Mouse (Mus musculus): ENCODE results near the gene Coa7. TPM values are rescaled to one million over a fixed set of nuclear protein-coding genes. Genes with fewer than 3 reads are reported as not detected.
"Not testable (repeated sequence)": the region's sequence is repeated elsewhere in the genome, so short reads cannot be mapped to it uniquely, and the experiment has no call there.

The Coa7 gene
- polyA plus RNA-seq, 1 experiment from 2014 or later: 56.7 TPM

- ATAC-seq: peak; percentile 78
Measured at GRCm38 (mm10) chr4:108350819-108351218, 22.9 kb downstream of the Coa7 start.

GRCm38 (mm10) chr4:108353591-108353990, 25.7 kb downstream of the Coa7 start:
- not testable (repeated sequence) for H3K27ac ChIP-seq (ENCODE audit: low read length); H3K36me3 ChIP-seq (ENCODE audit: control insufficient read depth, insufficient read depth); H3K4me3 ChIP-seq (replicated peaks; ENCODE audit: low read length); ATAC-seq; H3K9me3 ChIP-seq (ENCODE audit: control insufficient read depth, low read length); H3K27me3 ChIP-seq (replicated peaks; ENCODE audit: control insufficient read depth, insufficient read depth, low read length); H3K9ac ChIP-seq (replicated peaks; ENCODE audit: low read depth, low read length); H3K4me2 ChIP-seq (ENCODE audit: low read length)
- H3K4me1 ChIP-seq (replicated peaks; ENCODE audit: control insufficient read depth, insufficient read depth, low read length): peaks cover 16% of the 10 kb centered on the region

More at GRCm38 (mm10) chr4:108350819-108351218, 22.9 kb downstream of the Coa7 start:
- H3K4me1 ChIP-seq (replicated peaks; ENCODE audit: control insufficient read depth, insufficient read depth, low read length): peaks cover 16% of the 10 kb centered on the region
- no peak overlapping the region for H3K4me3 ChIP-seq (replicated peaks; ENCODE audit: low read length)
- 0 out of 2 replicates have a peak overlapping the region, but pooled peaks have one; percentile 22 for H3K9ac ChIP-seq (replicated peaks; ENCODE audit: low read depth, low read length)
- 2% methylated on average over 8 of the region's 8 CpGs for WGBS
- 0 out of 2 replicates have a peak overlapping the region, but pooled peaks have one; percentile 10 for H3K27ac ChIP-seq (ENCODE audit: low read length)
- no peaks in the 10 kb centered on the region for H3K27me3 ChIP-seq (replicated peaks; ENCODE audit: control insufficient read depth, insufficient read depth, low read length)
- H3K9me3 ChIP-seq (ENCODE audit: control insufficient read depth, low read length): no peaks in the 10 kb centered on the region
- H3K4me2 ChIP-seq (ENCODE audit: low read length): 0 out of 2 replicates have a peak overlapping the region, but pooled peaks have one; percentile 13
- H3K36me3 ChIP-seq (ENCODE audit: control insufficient read depth, insufficient read depth): no peaks in the 10 kb centered on the region

GRCm38 (mm10) chr4:108357458-108357857, 29.5 kb downstream of the Coa7 start:
- ATAC-seq: no peak

GRCm38 (mm10) chr4:108358498-108358897, 30.6 kb downstream of the Coa7 start:
- WGBS: 22% methylated on average over 4 of the region's 4 CpGs
- no peaks in the 10 kb centered on the region for H3K9me3 ChIP-seq (ENCODE audit: control insufficient read depth, low read length)
- H3K36me3 ChIP-seq (ENCODE audit: control insufficient read depth, insufficient read depth): no peaks in the 10 kb centered on the region
- ATAC-seq: no peak
- peaks cover 37% of the 10 kb centered on the region for H3K4me1 ChIP-seq (replicated peaks; ENCODE audit: control insufficient read depth, insufficient read depth, low read length)
- no peak overlapping the region for H3K9ac ChIP-seq (replicated peaks; ENCODE audit: low read depth, low read length)
- H3K27me3 ChIP-seq (replicated peaks; ENCODE audit: control insufficient read depth, insufficient read depth, low read length): no peaks in the 10 kb centered on the region
- H3K4me2 ChIP-seq (ENCODE audit: low read length): no peak overlapping the region
- no peak overlapping the region for H3K4me3 ChIP-seq (replicated peaks; ENCODE audit: low read length)
- H3K27ac ChIP-seq (ENCODE audit: low read length): peak overlapping the region; percentile 98; the same call in 1 of the 2 replicates

More at GRCm38 (mm10) chr4:108357458-108357857, 29.5 kb downstream of the Coa7 start:
- Histone ChIP-seq H3K27ac (ENCODE audit: low read length) (no peak overlapping the region), H3K27me3 (replicated peaks; ENCODE audit: control insufficient read depth, insufficient read depth, low read length) (no peaks in the 10 kb centered on the region), H3K4me2 (ENCODE audit: low read length) (no peak overlapping the region), H3K36me3 (ENCODE audit: control insufficient read depth, insufficient read depth) (no peaks in the 10 kb centered on the region), H3K9ac (replicated peaks; ENCODE audit: low read depth, low read length) (no peak overlapping the region), H3K4me3 (replicated peaks; ENCODE audit: low read length) (no peak overlapping the region), H3K4me1 (replicated peaks; ENCODE audit: control insufficient read depth, insufficient read depth, low read length) (peaks cover 27% of the 10 kb centered on the region), H3K9me3 (ENCODE audit: control insufficient read depth, low read length) (no peaks in the 10 kb centered on the region)
- 93% methylated on average over 8 of the region's 8 CpGs for WGBS

- Histone ChIP-seq H3K4me3 (replicated peaks; ENCODE audit: low read length) (peak overlapping the region; percentile 26; the same call in 1 of the 2 replicates), H3K4me2 (ENCODE audit: low read length) (peak overlapping the region; percentile 45), H3K36me3 (ENCODE audit: control insufficient read depth, insufficient read depth) (no peaks in the 10 kb centered on the region), H3K9me3 (ENCODE audit: control insufficient read depth, low read length) (no peaks in the 10 kb centered on the region), H3K9ac (replicated peaks; ENCODE audit: low read depth, low read length) (peak overlapping the region; percentile 56), H3K27ac (ENCODE audit: low read length) (peak overlapping the region; percentile 98), H3K4me1 (replicated peaks; ENCODE audit: control insufficient read depth, insufficient read depth, low read length) (peaks cover 42% of the 10 kb centered on the region), H3K27me3 (replicated peaks; ENCODE audit: control insufficient read depth, insufficient read depth, low read length) (no peaks in the 10 kb centered on the region)
- 5% methylated on average over 28 of the region's 28 CpGs for WGBS
- peak; percentile 94 for ATAC-seq
Measured at GRCm38 (mm10) chr4:108360136-108361055, 32.5 kb downstream of the Coa7 start.

- H3K36me3 ChIP-seq (ENCODE audit: control insufficient read depth, insufficient read depth): no peaks in the 10 kb centered on the region
- H3K4me2 ChIP-seq (ENCODE audit: low read length): peak overlapping the region; percentile 32
- no peaks in the 10 kb centered on the region for H3K9me3 ChIP-seq (ENCODE audit: control insufficient read depth, low read length)
- no peaks in the 10 kb centered on the region for H3K27me3 ChIP-seq (replicated peaks; ENCODE audit: control insufficient read depth, insufficient read depth, low read length)
- ATAC-seq: peak; percentile 14
- peak overlapping the region; percentile 29; the same call in 1 of the 2 replicates for H3K9ac ChIP-seq (replicated peaks; ENCODE audit: low read depth, low read length)
- 3% methylated on average over 18 of the region's 18 CpGs for WGBS
- H3K4me1 ChIP-seq (replicated peaks; ENCODE audit: control insufficient read depth, insufficient read depth, low read length): peaks cover 42% of the 10 kb centered on the region
- H3K27ac ChIP-seq (ENCODE audit: low read length): peak overlapping the region; percentile 58
- no peak overlapping the region for H3K4me3 ChIP-seq (replicated peaks; ENCODE audit: low read length)
Measured at GRCm38 (mm10) chr4:108362321-108363261, 34.7 kb downstream of the Coa7 start.

GRCm38 (mm10) chr4:108363355-108364110, 35.6 kb downstream of the Coa7 start:
- WGBS: 15% methylated on average over 7 of the region's 7 CpGs
- Histone ChIP-seq H3K36me3 (ENCODE audit: control insufficient read depth, insufficient read depth) (no peaks in the 10 kb centered on the region), H3K4me2 (ENCODE audit: low read length) (no peak overlapping the region; the same call in 1 of the 2 replicates), H3K4me1 (replicated peaks; ENCODE audit: control insufficient read depth, insufficient read depth, low read length) (peaks cover 42% of the 10 kb centered on the region), H3K27ac (ENCODE audit: low read length) (no peak overlapping the region; the same call in 1 of the 2 replicates), H3K9me3 (ENCODE audit: control insufficient read depth, low read length) (no peaks in the 10 kb centered on the region), H3K27me3 (replicated peaks; ENCODE audit: control insufficient read depth, insufficient read depth, low read length) (no peaks in the 10 kb centered on the region), H3K4me3 (replicated peaks; ENCODE audit: low read length) (no peak overlapping the region), H3K9ac (replicated peaks; ENCODE audit: low read depth, low read length) (no peak overlapping the region)
- no peak for ATAC-seq

GRCm38 (mm10) chr4:108364111-108364476, 36.2 kb downstream of the Coa7 start:
- no peaks in the 10 kb centered on the region for H3K36me3 ChIP-seq (ENCODE audit: control insufficient read depth, insufficient read depth)
- H3K4me3 ChIP-seq (replicated peaks; ENCODE audit: low read length): no peak overlapping the region
- no peaks in the 10 kb centered on the region for H3K27me3 ChIP-seq (replicated peaks; ENCODE audit: control insufficient read depth, insufficient read depth, low read length)
- H3K27ac ChIP-seq (ENCODE audit: low read length): no peak overlapping the region
- peaks cover 38% of the 10 kb centered on the region for H3K4me1 ChIP-seq (replicated peaks; ENCODE audit: control insufficient read depth, insufficient read depth, low read length)
- no peak overlapping the region for H3K9ac ChIP-seq (replicated peaks; ENCODE audit: low read depth, low read length)
- ATAC-seq: no peak
- H3K4me2 ChIP-seq (ENCODE audit: low read length): no peak overlapping the region
- 31% methylated on average over 5 of the region's 5 CpGs for WGBS
- H3K9me3 ChIP-seq (ENCODE audit: control insufficient read depth, low read length): no peaks in the 10 kb centered on the region
